Mouse (Mus musculus): Measurements from ENCODE around the gene Pcx. TPM values are rescaled to one million over a fixed set of nuclear protein-coding genes. Genes with fewer than 3 reads are reported as not detected.
A peak's percentile ranks its signal among the peaks of the same experiment; 100 is the strongest.

Gene Pcx
- polyA plus RNA-seq, 1 experiment from 2014 or later: 24.8 TPM

- 26% methylated on average over 18 of the region's 18 CpGs for WGBS
- Histone ChIP-seq H3K36me3 (peaks cover 37% of the 10 kb centered on the region), H3K4me1 (peaks cover 23% of the 10 kb centered on the region), H3K9me3 (replicated peaks) (no peaks in the 10 kb centered on the region), H3K27ac (no peak overlapping the region), H3K4me2 (replicated peaks) (no peak overlapping the region), H3K27me3 (no peaks in the 10 kb centered on the region), H3K4me3 (no peak overlapping the region), H3K9ac (no peak overlapping the region)
- no peak for ATAC-seq (ENCODE audit: low FRiP score)
Observed at GRCm38 (mm10) chr19:4618183-4618582, 107.9 kb downstream of the Pcx start.

GRCm38 (mm10) chr19:4619461-4619860 is 109.2 kb downstream of the Pcx start:
- peaks cover 35% of the 10 kb centered on the region for H3K36me3 ChIP-seq
- no peaks in the 10 kb centered on the region for H3K27me3 ChIP-seq
- no peak for ATAC-seq (ENCODE audit: low FRiP score)
- no peaks in the 10 kb centered on the region for H3K9me3 ChIP-seq (replicated peaks)
- WGBS: 89% methylated on average over 10 of the region's 10 CpGs
- no peak overlapping the region for H3K4me3 ChIP-seq
- peaks cover 18% of the 10 kb centered on the region for H3K4me1 ChIP-seq
- H3K9ac ChIP-seq: no peak overlapping the region
- no peak overlapping the region for H3K27ac ChIP-seq
- H3K4me2 ChIP-seq (replicated peaks): no peak overlapping the region

GRCm38 (mm10) chr19:4620721-4621120 is 110.4 kb downstream of the Pcx start:
- no peak for ATAC-seq (ENCODE audit: low FRiP score)
- WGBS: 89% methylated on average over 7 of the region's 7 CpGs
- H3K4me3 ChIP-seq: no peak overlapping the region

GRCm38 (mm10) chr19:4622780-4623179 is 112.5 kb downstream of the Pcx start:
- H3K4me2 ChIP-seq (replicated peaks): no peak overlapping the region
- ATAC-seq (ENCODE audit: low FRiP score): no peak
- H3K9ac ChIP-seq: no peak overlapping the region

More at GRCm38 (mm10) chr19:4620721-4621120, 110.4 kb downstream of the Pcx start:
- H3K27ac ChIP-seq: no peak overlapping the region
- H3K36me3 ChIP-seq: peaks cover 35% of the 10 kb centered on the region
- peaks cover 20% of the 10 kb centered on the region for H3K4me1 ChIP-seq
- H3K27me3 ChIP-seq: no peaks in the 10 kb centered on the region
- no peak overlapping the region for H3K9ac ChIP-seq
- no peaks in the 10 kb centered on the region for H3K9me3 ChIP-seq (replicated peaks)
- H3K4me2 ChIP-seq (replicated peaks): no peak overlapping the region

GRCm38 (mm10) chr19:4623419-4623818 is 113.1 kb downstream of the Pcx start:
- WGBS: 94% methylated on average over 9 of the region's 9 CpGs
- no peak for ATAC-seq (ENCODE audit: low FRiP score)

More at GRCm38 (mm10) chr19:4622780-4623179, 112.5 kb downstream of the Pcx start:
- no peak overlapping the region for H3K27ac ChIP-seq
- no peak overlapping the region for H3K4me3 ChIP-seq
- H3K27me3 ChIP-seq: no peaks in the 10 kb centered on the region
- whole genome bisulfite sequencing: 65% methylated on average over 5 of the region's 5 CpGs
- H3K4me1 ChIP-seq: peaks cover 25% of the 10 kb centered on the region
- peaks cover 35% of the 10 kb centered on the region for H3K36me3 ChIP-seq
- H3K9me3 ChIP-seq (replicated peaks): no peaks in the 10 kb centered on the region

GRCm38 (mm10) chr19:4624006-4624405 is 113.7 kb downstream of the Pcx start:
- no peak for ATAC-seq (ENCODE audit: low FRiP score)

More at GRCm38 (mm10) chr19:4623419-4623818, 113.1 kb downstream of the Pcx start:
- Histone ChIP-seq H3K4me3 (no peak overlapping the region), H3K9me3 (replicated peaks) (no peaks in the 10 kb centered on the region), H3K9ac (no peak overlapping the region), H3K27ac (no peak overlapping the region), H3K4me2 (replicated peaks) (no peak overlapping the region), H3K27me3 (no peaks in the 10 kb centered on the region), H3K4me1 (peaks cover 30% of the 10 kb centered on the region), H3K36me3 (peaks cover 35% of the 10 kb centered on the region)

GRCm38 (mm10) chr19:4624406-4625178 is 114.3 kb downstream of the Pcx start:
- H3K27ac ChIP-seq: peak overlapping the region; percentile 89; the same call in 1 of the 2 replicates

More at GRCm38 (mm10) chr19:4624006-4624405, 113.7 kb downstream of the Pcx start:
- H3K9me3 ChIP-seq (replicated peaks): no peaks in the 10 kb centered on the region
- no peaks in the 10 kb centered on the region for H3K27me3 ChIP-seq
- peaks cover 33% of the 10 kb centered on the region for H3K4me1 ChIP-seq
- H3K36me3 ChIP-seq: peaks cover 35% of the 10 kb centered on the region
- no peak overlapping the region for H3K4me2 ChIP-seq (replicated peaks)
- 0 out of 2 replicates have a peak overlapping the region, but pooled peaks have one; percentile 78 for H3K4me3 ChIP-seq
- no peak overlapping the region for H3K9ac ChIP-seq
- no peak overlapping the region for H3K27ac ChIP-seq
- 94% methylated on average over 12 of the region's 12 CpGs for WGBS

GRCm38 (mm10) chr19:4625179-4625828 is 115.0 kb downstream of the Pcx start, which contains the start of gene Rce1:
Rce1 (minus strand) TSS chr19:4625641.
- under 1% methylated on average over 63 of the region's 64 CpGs for WGBS
- Histone ChIP-seq H3K36me3 (peaks cover 35% of the 10 kb centered on the region), H3K4me2 (replicated peaks) (peak within 1 kb of the TSS; percentile 78), H3K9me3 (replicated peaks) (no peaks in the 10 kb centered on the region), H3K4me3 (peak within 1 kb of the TSS; percentile 78), H3K27me3 (no peaks in the 10 kb centered on the region), H3K27ac (peak within 1 kb of the TSS; percentile 89), H3K4me1 (peaks cover 33% of the 10 kb centered on the region), H3K9ac (peak within 1 kb of the TSS; percentile 87)
- ATAC-seq (ENCODE audit: low FRiP score): peak; percentile 83

More at GRCm38 (mm10) chr19:4624406-4625178, 114.3 kb downstream of the Pcx start:
- Histone ChIP-seq H3K4me1 (peaks cover 33% of the 10 kb centered on the region), H3K9ac (peak overlapping the region; percentile 87), H3K4me3 (peak overlapping the region; percentile 78), H3K36me3 (peaks cover 35% of the 10 kb centered on the region), H3K4me2 (replicated peaks) (peak overlapping the region; percentile 78), H3K27me3 (no peaks in the 10 kb centered on the region), H3K9me3 (replicated peaks) (no peaks in the 10 kb centered on the region)
- ATAC-seq (ENCODE audit: low FRiP score): no peak
- 35% methylated on average over 4 of the region's 4 CpGs for WGBS

- H3K4me3 ChIP-seq: peak overlapping the region; percentile 78
- peak overlapping the region; percentile 89 for H3K27ac ChIP-seq
- H3K4me1 ChIP-seq: peaks cover 33% of the 10 kb centered on the region
Observed at GRCm38 (mm10) chr19:4625829-4626535, 115.7 kb downstream of the Pcx start.

GRCm38 (mm10) chr19:4628819-4629218 is 118.5 kb downstream of the Pcx start:
- H3K27me3 ChIP-seq: no peaks in the 10 kb centered on the region
- H3K27ac ChIP-seq: peak overlapping the region; percentile 58; the same call in 1 of the 2 replicates
- H3K4me1 ChIP-seq: peaks cover 32% of the 10 kb centered on the region
- ATAC-seq (ENCODE audit: low FRiP score): no peak
- H3K36me3 ChIP-seq: 0 out of 2 replicates have a peak, but pooled peaks cover 2% of the 10 kb centered on the region
- no peak overlapping the region for H3K9ac ChIP-seq
- H3K4me2 ChIP-seq (replicated peaks): no peak overlapping the region
- 0% methylated on average over 1 of the region's 1 CpGs for WGBS
- H3K9me3 ChIP-seq (replicated peaks): no peaks in the 10 kb centered on the region
- no peak overlapping the region for H3K4me3 ChIP-seq

More at GRCm38 (mm10) chr19:4625829-4626535, 115.7 kb downstream of the Pcx start:
- H3K9me3 ChIP-seq (replicated peaks): no peaks in the 10 kb centered on the region
- peak overlapping the region; percentile 78 for H3K4me2 ChIP-seq (replicated peaks)
- peak; percentile 68 for ATAC-seq (ENCODE audit: low FRiP score)
- 2% methylated on average over 35 of the region's 35 CpGs for WGBS
- H3K36me3 ChIP-seq: peaks cover 29% of the 10 kb centered on the region
- H3K27me3 ChIP-seq: no peaks in the 10 kb centered on the region
- peak overlapping the region; percentile 87 for H3K9ac ChIP-seq

- Histone ChIP-seq H3K36me3 (no peaks in the 10 kb centered on the region), H3K27ac (no peak overlapping the region), H3K9ac (no peak overlapping the region), H3K27me3 (peaks cover 3% of the 10 kb centered on the region; the same call in 1 of the 2 replicates), H3K4me3 (no peak overlapping the region), H3K4me2 (replicated peaks) (no peak overlapping the region), H3K9me3 (replicated peaks) (no peaks in the 10 kb centered on the region), H3K4me1 (no peaks in the 10 kb centered on the region)
- no peak for ATAC-seq (ENCODE audit: low FRiP score)
- WGBS: 67% methylated on average over 4 of the region's 4 CpGs
Observed at GRCm38 (mm10) chr19:4635986-4636385, 125.7 kb downstream of the Pcx start.

- Histone ChIP-seq H3K4me2 (replicated peaks) (no peak overlapping the region), H3K9ac (no peak overlapping the region), H3K36me3 (no peaks in the 10 kb centered on the region), H3K4me1 (no peaks in the 10 kb centered on the region), H3K27me3 (no peaks in the 10 kb centered on the region; the same call in 1 of the 2 replicates), H3K4me3 (no peak overlapping the region), H3K27ac (no peak overlapping the region), H3K9me3 (replicated peaks) (no peaks in the 10 kb centered on the region)
- ATAC-seq (ENCODE audit: low FRiP score): no peak
- 39% methylated on average over 10 of the region's 10 CpGs for WGBS
Observed at GRCm38 (mm10) chr19:4644271-4644670, 134.0 kb downstream of the Pcx start.

Data from hindbrain, embryonic 12.5 days (tissue).